Mouse (Mus musculus): ENCODE measurements around the gene Vmn2r8. TPM values are rescaled to one million over a fixed set of nuclear protein-coding genes. Genes with fewer than 3 reads are reported as not detected.
"Not testable (repeated sequence)": the region's sequence is repeated elsewhere in the genome, so short reads cannot be mapped to it uniquely, and the experiment has no call there.

Vmn2r8 gene
- total RNA-seq (2021) = not detected

- DNase-seq (ENCODE audit: low spot score in 2 of 2); intact Hi-C loops (cut with DNase I): not testable (repeated sequence)
These were observed at the start of gene Vmn2r8 for GRCm38 (mm10) chr5:108808750-108809149. Vmn2r8 (minus strand) TSS chr5:108808850.

GRCm38 (mm10) chr5:108852501-108852900 is 43.9 kb upstream of the Vmn2r8 start, which contains the start of gene Vmn2r9:
Vmn2r9 (minus strand) TSS chr5:108852601.
- DNase-seq (ENCODE audit: low spot score in 2 of 2) = not testable (repeated sequence)
- intact Hi-C loops (cut with DNase I) = loop anchor here (10.0 kb wide), 1 partner anchor 232 kb away; no protein-coding TSS in a partner anchor

- no peak for DNase-seq (ENCODE audit: low spot score in 2 of 2)
- intact Hi-C loops (cut with DNase I) = no loop called here
These were observed 40.8 kb upstream of the Vmn2r8 start for GRCm38 (mm10) chr5:108849466-108849865.

- DNase-seq (ENCODE audit: low spot score in 2 of 2) = no peak
- intact Hi-C loops (cut with DNase I) = no loop called here
These were observed 27.5 kb upstream of the Vmn2r8 start for GRCm38 (mm10) chr5:108836156-108836555.

- no peak for DNase-seq (ENCODE audit: low spot score in 2 of 2)
- intact Hi-C loops (cut with DNase I) = no loop called here
These were observed 14.6 kb upstream of the Vmn2r8 start for GRCm38 (mm10) chr5:108823276-108823675.

GRCm38 (mm10) chr5:108803646-108804045 is 5.0 kb downstream of the Vmn2r8 start:
- DNase-seq (ENCODE audit: low spot score in 2 of 2) = no peak
- intact Hi-C loops (cut with DNase I) = no loop called here

- not testable (repeated sequence) for DNase-seq (ENCODE audit: low spot score in 2 of 2)
These were observed 13.4 kb downstream of the Vmn2r8 start, which contains the start of gene Tmed11 for GRCm38 (mm10) chr5:108795263-108795662. Tmed11 (minus strand) TSS chr5:108795363.

GRCm38 (mm10) chr5:108790385-108790784 is 18.3 kb downstream of the Vmn2r8 start:
- DNase-seq (ENCODE audit: low spot score in 2 of 2); intact Hi-C loops (cut with DNase I): not testable (repeated sequence)

More at GRCm38 (mm10) chr5:108795263-108795662, 13.4 kb downstream of the Vmn2r8 start, which contains the start of gene Tmed11:
- intact Hi-C loops (cut with DNase I) = not testable (repeated sequence)

GRCm38 (mm10) chr5:108774630-108775306 is 33.9 kb downstream of the Vmn2r8 start, which contains the start of gene Rnf212:
Rnf212 (minus strand) TSS chr5:108774982.
- no peak for DNase-seq (ENCODE audit: low spot score in 2 of 2)
- intact Hi-C loops (cut with DNase I) = no loop called here

GRCm38 (mm10) chr5:108760002-108760401 is 48.6 kb downstream of the Vmn2r8 start:
- no peak for DNase-seq (ENCODE audit: low spot score in 2 of 2)
- intact Hi-C loops (cut with DNase I) = no loop called here

GRCm38 (mm10) chr5:108758396-108758795 is 50.3 kb downstream of the Vmn2r8 start:
- DNase-seq (ENCODE audit: low spot score in 2 of 2) = peak; percentile 50 to 64
- intact Hi-C loops (cut with DNase I) = no loop called here

GRCm38 (mm10) chr5:108751258-108751657 is 57.4 kb downstream of the Vmn2r8 start:
- DNase-seq (ENCODE audit: low spot score in 2 of 2); intact Hi-C loops (cut with DNase I): not testable (repeated sequence)

GRCm38 (mm10) chr5:108750328-108751210 is 58.1 kb downstream of the Vmn2r8 start:
- DNase-seq (ENCODE audit: low spot score in 2 of 2) = no peak
- intact Hi-C loops (cut with DNase I) = no loop called here

- no peak for DNase-seq (ENCODE audit: low spot score in 2 of 2)
- intact Hi-C loops (cut with DNase I) = no loop called here
These were observed 64.0 kb downstream of the Vmn2r8 start for GRCm38 (mm10) chr5:108744629-108745028.

- no peak for DNase-seq (ENCODE audit: low spot score in 2 of 2)
- intact Hi-C loops (cut with DNase I) = no loop called here
These were observed 64.8 kb downstream of the Vmn2r8 start for GRCm38 (mm10) chr5:108743856-108744255.

- intact Hi-C loops (cut with DNase I) = no loop called here
- DNase-seq (ENCODE audit: low spot score in 2 of 2) = no peak
These were observed 66.1 kb downstream of the Vmn2r8 start for GRCm38 (mm10) chr5:108742596-108742995.

GRCm38 (mm10) chr5:108741844-108742243 is 66.8 kb downstream of the Vmn2r8 start:
- DNase-seq (ENCODE audit: low spot score in 2 of 2) = no peak
- intact Hi-C loops (cut with DNase I) = no loop called here

All from left cerebral cortex, postnatal 25 days (tissue).